Mouse (Mus musculus) gastrocnemius, postnatal 14 days (tissue): ENCODE results near the gene Dnmbp. TPM values are rescaled to one million over a fixed set of nuclear protein-coding genes. Genes with fewer than 3 reads are reported as not detected.

Experiments
- DNase-seq: peaks from one replicate; pipeline ENCODE4 v3.0.0; 2021; ENCODE audit warnings: mixed read lengths
- intact Hi-C: fragments of 180-260 bp; cut with DNase I; formaldehyde crosslinking; loops from one replicate; pipeline ENCODE4 v1.15.1; 2025; ENCODE audit warnings: low total_unique reads
- total RNA-seq, 2 experiments: library from RNA; stranded (reverse); gene quantifications; 2 replicates each; pipeline ENCODE4 v1.2.3; 2021

The Dnmbp gene
- total RNA-seq, 2 experiments from 2014 or later = 8.4 to 11.8 TPM

DNA sequence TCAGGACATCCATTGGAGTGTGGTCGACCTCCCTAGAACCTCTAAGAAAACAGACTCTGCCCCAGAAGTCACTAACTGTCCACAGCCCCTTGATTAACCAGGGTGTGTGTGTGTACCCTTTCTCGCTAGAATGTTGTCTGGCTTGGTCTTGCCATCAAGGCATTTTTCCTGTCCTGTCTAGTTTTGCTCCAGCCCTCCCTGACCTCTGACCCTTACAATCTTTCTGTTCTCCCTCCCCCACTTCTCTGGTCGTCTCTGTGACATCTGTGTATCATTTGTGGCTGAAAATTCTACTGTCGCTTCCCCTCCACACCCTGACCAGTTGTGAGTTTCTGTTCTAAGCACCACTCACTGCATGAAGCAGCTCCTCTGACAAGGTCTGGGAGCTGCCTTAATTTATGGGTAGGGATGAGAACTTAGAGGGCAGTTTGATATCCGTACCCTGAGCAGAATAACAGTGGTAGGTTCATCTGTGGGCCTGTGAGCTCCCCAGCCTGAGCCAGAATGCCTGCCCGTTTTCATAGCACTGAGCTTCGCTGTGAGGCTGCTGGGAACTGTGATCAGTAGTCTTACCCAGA, 94.6 kb downstream of the Dnmbp start:
- intact Hi-C loops = no loop called here
- DNase-seq = no peak

DNA sequence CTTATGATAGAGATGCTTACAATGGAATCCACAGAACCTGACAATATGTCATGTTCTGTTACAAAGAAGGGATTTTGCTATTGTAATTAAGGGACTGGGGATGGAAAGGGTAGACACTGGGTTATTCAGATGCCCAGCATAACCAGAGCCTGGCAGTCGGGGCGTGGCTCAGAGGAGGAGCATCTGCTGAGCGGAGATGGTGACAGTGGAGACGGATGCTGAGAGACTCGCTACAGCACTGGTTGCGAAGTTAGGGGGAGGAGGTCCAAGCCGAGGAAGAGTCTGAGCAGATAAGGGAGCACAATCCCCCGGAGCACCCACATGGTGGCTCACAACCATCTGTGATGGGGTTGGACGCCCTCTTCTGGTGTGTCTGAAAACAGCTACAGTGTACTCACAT, 96.8 kb downstream of the Dnmbp start:
- DNase-seq = no peak
- intact Hi-C loops = no loop called here

DNA sequence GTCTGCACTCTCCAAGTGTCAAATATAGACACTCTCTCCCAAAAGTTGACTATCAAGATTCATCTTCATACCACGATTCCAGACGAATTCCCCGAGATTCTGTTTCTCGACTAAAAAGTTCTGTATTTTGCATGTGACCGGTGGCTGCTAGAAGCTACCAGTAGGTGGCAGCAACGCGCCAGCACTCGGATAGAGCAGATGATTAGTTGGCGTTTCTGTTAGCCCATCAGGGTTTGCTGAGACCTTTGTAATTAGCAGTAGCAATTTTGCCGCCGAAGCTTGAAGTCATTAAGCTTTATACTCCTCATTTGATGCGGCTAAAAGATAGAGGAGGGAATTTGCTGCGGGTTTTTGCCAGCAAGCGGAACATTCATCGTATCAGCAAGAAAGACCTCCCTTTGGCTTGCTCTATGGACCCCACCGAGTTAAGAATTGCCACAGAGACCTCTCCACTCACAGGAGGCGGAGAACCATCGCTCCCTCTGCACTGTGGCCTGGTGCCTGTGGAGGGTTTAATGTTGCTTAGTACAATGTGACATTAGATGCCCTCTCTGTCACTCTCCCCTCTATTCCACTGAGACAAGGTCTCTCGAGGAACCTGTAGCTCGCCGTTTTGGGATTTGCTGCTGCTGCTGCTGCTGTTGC, 107.4 kb downstream of the Dnmbp start:
- intact Hi-C loops = loop anchor here (2.0 to 5.0 kb wide), 2 partner anchors 74 to 105 kb away; no protein-coding TSS in a partner anchor
- DNase-seq = peak; percentile 64

DNA sequence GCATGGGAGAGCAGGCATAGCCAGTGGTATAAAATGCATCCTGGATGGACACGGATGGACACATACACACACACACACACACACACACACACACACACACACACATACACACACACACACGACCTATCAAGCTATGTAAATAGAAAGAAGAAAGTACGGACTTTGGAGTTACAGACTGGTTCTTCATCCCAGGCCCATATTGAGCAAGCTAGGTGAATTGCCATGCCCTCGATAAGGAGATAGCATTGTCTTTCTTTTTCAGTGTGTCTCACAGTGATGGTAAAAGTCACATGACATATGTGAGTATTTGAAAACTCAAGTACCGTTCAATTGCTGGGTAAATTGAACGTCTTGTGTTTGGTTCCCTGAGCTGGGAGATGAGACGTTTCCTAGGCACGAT, 113.1 kb downstream of the Dnmbp start:
- intact Hi-C loops = no loop called here

DNA sequence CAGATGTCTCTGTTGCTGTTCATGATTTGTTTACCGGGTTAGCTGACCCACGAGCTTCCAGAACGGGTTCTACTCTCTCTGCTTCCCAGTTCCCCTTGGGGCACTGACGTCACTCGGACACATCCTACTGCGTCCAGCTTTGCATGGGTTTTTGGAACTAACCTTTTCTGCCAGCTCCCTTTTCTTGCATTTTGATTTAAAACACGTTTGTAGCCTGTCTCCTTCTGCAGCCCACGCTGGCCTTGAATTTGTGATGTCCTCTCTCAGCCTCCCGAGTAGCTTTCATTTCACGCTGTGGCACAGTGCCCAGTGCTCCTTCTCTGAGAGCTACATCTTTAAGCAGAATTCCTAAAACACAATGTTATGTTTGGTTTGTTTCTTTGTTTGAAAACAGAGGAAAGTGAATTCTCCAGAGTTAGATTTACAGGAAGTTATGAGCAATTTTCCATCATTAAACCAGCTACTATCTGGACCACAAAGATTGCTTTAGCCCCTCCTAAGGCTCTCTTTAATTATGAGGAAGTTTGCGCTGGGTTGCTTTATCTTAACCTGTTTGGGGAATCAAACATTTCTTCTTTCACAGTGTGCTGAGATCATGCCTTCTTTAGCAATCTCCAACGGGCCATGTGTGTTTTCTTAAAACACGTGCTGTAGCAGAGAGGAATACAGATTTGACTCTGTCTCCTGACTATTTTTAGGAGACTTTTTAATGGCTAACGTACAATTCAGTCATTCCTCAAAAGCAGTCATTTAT, 124.2 kb downstream of the Dnmbp start:
- peak; percentile 14 for DNase-seq
- intact Hi-C loops = no loop called here

More for the DNA sequence above, 113.1 kb downstream of the Dnmbp start:
- DNase-seq = no peak

DNA sequence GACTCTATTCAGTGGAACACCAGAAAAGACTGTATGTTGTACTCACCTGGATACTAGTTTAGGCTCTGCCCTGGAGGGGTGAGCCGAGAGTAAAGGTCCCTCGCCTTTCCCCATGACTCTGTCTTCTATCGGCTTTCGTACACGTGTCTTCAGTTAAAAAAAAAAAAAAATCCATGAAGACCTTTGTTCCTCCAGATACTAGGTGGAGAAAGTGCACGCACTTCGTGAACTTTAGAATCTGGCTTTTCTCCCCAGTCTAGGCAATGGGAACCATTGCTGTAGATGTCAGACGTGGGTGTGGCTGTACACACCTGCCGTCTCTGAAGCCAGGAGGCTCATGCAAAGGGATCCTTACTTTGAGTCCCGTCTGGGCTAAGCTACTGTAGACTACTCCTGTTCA, 126.7 kb downstream of the Dnmbp start:
- intact Hi-C loops = no loop called here
- no peak for DNase-seq

DNA sequence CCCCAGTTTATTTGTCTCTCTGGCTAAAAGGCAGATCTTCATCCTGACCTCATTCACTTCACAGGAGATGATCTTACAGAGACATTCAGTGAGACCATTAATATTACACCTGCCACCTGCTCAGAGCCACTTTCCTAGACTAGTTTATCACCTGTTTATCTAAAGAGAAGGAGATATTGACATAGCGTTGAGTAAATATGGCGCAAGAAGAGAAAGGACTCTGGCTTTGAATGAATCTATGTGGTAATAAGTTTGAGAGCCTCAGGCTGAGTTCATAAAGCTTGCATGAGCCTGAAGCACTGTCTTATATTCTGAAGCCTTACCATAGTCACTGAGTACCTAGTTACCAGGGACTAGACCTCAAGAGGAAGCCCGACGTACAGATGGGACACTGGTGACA, 128.6 kb downstream of the Dnmbp start:
- intact Hi-C loops = no loop called here
- no peak for DNase-seq

DNA sequence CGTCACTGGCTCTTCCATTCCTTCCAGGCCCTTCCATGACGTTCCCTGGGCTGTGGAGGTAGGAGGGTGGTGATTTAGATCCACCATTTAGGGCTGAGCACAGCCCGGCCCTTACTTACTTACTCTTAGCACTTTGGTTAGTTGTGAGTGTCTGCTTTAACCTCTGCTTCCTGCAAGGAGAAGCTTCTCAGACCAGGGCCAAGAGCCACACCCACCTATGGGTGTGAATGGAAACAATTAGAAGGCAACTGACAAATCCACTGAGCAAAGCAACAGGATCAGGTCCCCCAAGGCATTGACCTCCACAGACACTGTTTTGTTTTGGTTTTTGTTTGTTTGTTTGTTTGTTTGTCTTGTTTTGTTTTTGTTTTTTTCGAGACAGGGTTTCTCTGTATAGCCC, 130.7 kb downstream of the Dnmbp start:
- no peak for DNase-seq
- intact Hi-C loops = no loop called here

DNA sequence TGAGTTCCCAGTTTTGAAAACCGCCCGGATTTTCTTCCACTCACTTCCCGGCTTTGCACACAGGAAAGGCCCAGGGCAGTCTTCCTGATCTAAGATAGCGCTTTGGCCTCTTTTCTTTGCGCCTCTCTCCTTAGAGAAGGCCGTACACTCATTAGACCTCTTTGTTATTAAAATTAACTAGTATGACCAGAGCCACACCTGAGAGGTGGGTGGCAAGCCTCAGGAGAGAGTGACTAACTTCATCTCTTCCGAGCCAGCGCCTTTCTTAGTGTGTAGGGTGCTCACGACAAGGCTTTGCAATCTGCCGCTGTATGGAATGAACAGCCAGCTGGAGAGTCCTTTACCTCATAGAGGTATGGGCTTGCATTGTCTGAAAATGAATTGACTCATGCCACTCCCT, 136.1 kb downstream of the Dnmbp start:
- intact Hi-C loops = no loop called here
- no peak for DNase-seq

DNA sequence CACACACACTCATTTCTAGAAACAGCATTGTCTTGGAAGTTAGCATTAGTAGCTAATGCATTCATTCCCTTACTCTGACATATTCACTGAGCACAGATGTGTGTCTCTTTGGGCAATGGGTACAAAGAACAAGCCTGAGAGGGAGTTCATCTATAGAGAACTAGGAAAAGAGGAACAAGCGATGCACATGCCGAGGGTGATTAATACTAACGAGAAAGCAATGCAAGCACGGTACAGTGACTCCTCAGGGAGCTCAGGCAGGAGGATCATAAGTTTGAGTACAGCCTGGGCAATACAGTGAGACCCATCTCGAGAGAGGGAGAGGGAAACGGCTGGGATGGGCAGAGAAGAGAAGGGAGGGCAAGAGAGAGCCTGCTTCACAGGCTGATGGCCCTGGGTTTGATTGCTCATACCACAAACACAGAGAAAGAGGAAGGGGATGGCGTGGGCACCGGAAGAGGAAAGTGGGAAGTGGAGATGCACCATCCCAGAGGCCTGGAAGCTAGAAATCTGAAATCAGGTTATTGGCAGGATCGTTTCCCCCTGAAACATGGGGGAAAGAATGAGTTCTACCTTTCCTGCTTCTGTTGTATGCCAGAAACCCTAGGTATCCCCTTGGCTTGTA, 138.5 kb downstream of the Dnmbp start:
- no peak for DNase-seq
- intact Hi-C loops = no loop called here

DNA sequence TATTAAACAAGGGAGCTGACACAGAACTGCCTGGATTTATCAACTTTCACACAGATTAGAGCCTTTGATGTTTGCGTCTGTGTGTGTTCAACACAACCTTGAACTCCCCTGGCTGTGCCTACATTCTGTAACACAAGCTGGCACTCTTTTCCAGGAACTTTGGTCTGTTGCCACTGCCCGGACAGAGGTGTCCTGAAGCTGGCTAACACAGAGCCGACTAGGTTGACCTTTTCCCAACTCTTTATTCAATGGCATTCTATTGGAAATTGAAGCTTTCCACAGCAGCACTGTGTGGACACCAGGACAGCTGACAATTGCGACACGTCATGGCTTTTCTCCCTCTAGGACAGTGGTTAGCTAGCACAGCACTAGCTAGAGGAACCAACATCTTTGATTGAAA, 142.8 kb downstream of the Dnmbp start:
- no peak for DNase-seq
- intact Hi-C loops = no loop called here

Other genes starting within 250 kb of the Dnmbp start
- gene Cutc, start 187.2 kb downstream of the Dnmbp start, total RNA-seq = 10 to 100 TPM; 10.6 to 12.5 TPM
- 10 to 100 TPM; 26.0 to 32.6 TPM for gene Cox15, start 187.2 kb downstream of the Dnmbp start, total RNA-seq
- not detected for gene Abcc2, start 158.0 kb downstream of the Dnmbp start, total RNA-seq
- not detected for gene Cpn1, start 46.4 kb upstream of the Dnmbp start, total RNA-seq
- not detected for gene Cyp2c23, start 89.0 kb upstream of the Dnmbp start, total RNA-seq
- 1 to 10 TPM; 4.7 to 5.5 TPM for gene Erlin1, start 129.6 kb upstream of the Dnmbp start, total RNA-seq
- 10 to 100 TPM; 13.6 to 16.0 TPM for gene Chuk, start 167.3 kb upstream of the Dnmbp start, total RNA-seq
- gene Cwf19l1, start 195.7 kb upstream of the Dnmbp start, total RNA-seq = 1 to 10 TPM; 6.4 to 6.6 TPM
- 10 to 100 TPM; 13.4 to 13.9 TPM for gene Bloc1s2, start 206.3 kb upstream of the Dnmbp start, total RNA-seq